Mouse (Mus musculus) midbrain, embryonic 12.5 days (tissue): Measurements from ENCODE around the gene Sirt1. TPM values are rescaled to one million over a fixed set of nuclear protein-coding genes. Genes with fewer than 3 reads are reported as not detected.

ENCODE experiments used
- ATAC-seq: fragments of 200-750 bp; cut with Nextera tagmentation; 2 replicates; pipeline ENCODE4 v1.8.0; 2017; ENCODE audit warnings: low read depth, moderate TSS enrichment, moderate library complexity; ENCODE audit not compliant: low FRiP score
- H3K27ac ChIP-seq: fragments of 300-500 bp; sonication (generic); replicated peaks from 2 replicates; pipeline ENCODE4 v1.5.1; 2016; ENCODE audit warnings: mild to moderate bottlenecking
- H3K27me3 ChIP-seq: fragments of 300-500 bp; sonication (generic); 2 replicates; pipeline ENCODE4 v1.6.1; 2016; ENCODE audit warnings: mild to moderate bottlenecking
- H3K36me3 ChIP-seq: fragments of 300-500 bp; sonication (generic); 2 replicates; pipeline ENCODE4 v1.6.1; 2016
- H3K4me1 ChIP-seq: fragments of 300-500 bp; sonication (generic); 2 replicates; pipeline ENCODE4 v1.6.1; 2016
- H3K4me2 ChIP-seq: fragments of 300-500 bp; sonication (generic); replicated peaks from 2 replicates; pipeline ENCODE4 v1.6.1; 2016; ENCODE audit warnings: mild to moderate bottlenecking, moderate library complexity
- H3K4me3 ChIP-seq: fragments of 300-500 bp; sonication (generic); 2 replicates; pipeline ENCODE4 v1.5.1; 2016; ENCODE audit warnings: mild to moderate bottlenecking
- H3K9ac ChIP-seq: fragments of 300-500 bp; sonication (generic); replicated peaks from 2 replicates; pipeline ENCODE4 v1.6.1; 2016; ENCODE audit warnings: mild to moderate bottlenecking, moderate library complexity
- H3K9me3 ChIP-seq: fragments of 300-500 bp; sonication (generic); 2 replicates; pipeline ENCODE4 v1.6.1; 2016; ENCODE audit warnings: mild to moderate bottlenecking
- WGBS: fragments of 180-500 bp; shearing (Covaris S2); methylation state at CpG from one replicate; pipeline ENCODE4 v1.1.7; 2016; 5-methylcytosine and 5-hydroxymethylcytosine counted together
- polyA plus RNA-seq: library from polyadenylated mRNA; unstranded; fragments of >200 nt; fragmentation: Nextera tagmentation; extraction: Ambion mirVana; gene quantifications from 2 replicates; pipeline ENCODE4 v1.2.1, GENCODE M21; 2016

Gene Sirt1
- polyA plus RNA-seq: 5.8 and 6.3 TPM in 2 replicates

- peak within 1 kb of the TSS; percentile 91 for H3K4me2 ChIP-seq
- H3K4me3 ChIP-seq: peak within 1 kb of the TSS; percentile 56
- H3K9me3 ChIP-seq: no peaks in the 10 kb centered on the region
- H3K27ac ChIP-seq: no peak within 1 kb of the TSS
- ATAC-seq: no peak
- no peaks in the 10 kb centered on the region for H3K36me3 ChIP-seq
- peaks cover 24% of the 10 kb centered on the region for H3K27me3 ChIP-seq
- peaks cover 7% of the 10 kb centered on the region for H3K4me1 ChIP-seq
- 7% methylated on average over 24 of the region's 24 CpGs for WGBS
- peak within 1 kb of the TSS; percentile 65 for H3K9ac ChIP-seq
These were observed at the start of gene Sirt1 for GRCm38 (mm10) chr10:63381498-63382280. Gene Sirt1, minus strand, starts transcription at chr10:63381704.

GRCm38 (mm10) chr10:63429785-63430305 is 48.3 kb upstream of the Sirt1 start, which contains the start of gene Ctnna3:
Gene Ctnna3, plus strand, starts transcription at chr10:63430098.
- WGBS: under 1% methylated on average over 55 of the region's 55 CpGs
- peak within 1 kb of the TSS; percentile 79 for H3K4me3 ChIP-seq

GRCm38 (mm10) chr10:63429380-63429779 is 47.9 kb upstream of the Sirt1 start:
- H3K4me3 ChIP-seq: peak overlapping the region; percentile 79

More at GRCm38 (mm10) chr10:63429785-63430305, 48.3 kb upstream of the Sirt1 start, which contains the start of gene Ctnna3:
- Histone ChIP-seq H3K4me1 (no peaks in the 10 kb centered on the region), H3K27me3 (no peaks in the 10 kb centered on the region), H3K27ac (peak within 1 kb of the TSS; percentile 69), H3K4me2 (peak within 1 kb of the TSS; percentile 69), H3K9ac (peak within 1 kb of the TSS; percentile 57), H3K36me3 (no peaks in the 10 kb centered on the region), H3K9me3 (no peaks in the 10 kb centered on the region)
- ATAC-seq: peak; percentile 96

GRCm38 (mm10) chr10:63429023-63429340 is 47.5 kb upstream of the Sirt1 start:
- 3% methylated on average over 11 of the region's 11 CpGs for WGBS
- H3K9ac ChIP-seq: peak overlapping the region; percentile 53
- no peaks in the 10 kb centered on the region for H3K9me3 ChIP-seq
- peak overlapping the region; percentile 69 for H3K4me2 ChIP-seq
- peak overlapping the region; percentile 79 for H3K4me3 ChIP-seq
- H3K27me3 ChIP-seq: no peaks in the 10 kb centered on the region
- no peaks in the 10 kb centered on the region for H3K4me1 ChIP-seq
- H3K27ac ChIP-seq: 0 out of 2 replicates have a peak overlapping the region, but pooled peaks have one; percentile 15
- ATAC-seq: no peak
- H3K36me3 ChIP-seq: no peaks in the 10 kb centered on the region

More at GRCm38 (mm10) chr10:63429380-63429779, 47.9 kb upstream of the Sirt1 start:
- no peaks in the 10 kb centered on the region for H3K9me3 ChIP-seq
- H3K36me3 ChIP-seq: no peaks in the 10 kb centered on the region
- H3K27me3 ChIP-seq: no peaks in the 10 kb centered on the region
- peak; percentile 90 for ATAC-seq
- no peaks in the 10 kb centered on the region for H3K4me1 ChIP-seq
- H3K4me2 ChIP-seq: peak overlapping the region; percentile 69
- under 1% methylated on average over 34 of the region's 34 CpGs for WGBS
- H3K27ac ChIP-seq: peak overlapping the region; percentile 69
- H3K9ac ChIP-seq: peak overlapping the region; percentile 57

GRCm38 (mm10) chr10:63428243-63429022 is 46.9 kb upstream of the Sirt1 start:
- Histone ChIP-seq H3K36me3 (no peaks in the 10 kb centered on the region), H3K9me3 (no peaks in the 10 kb centered on the region), H3K27ac (0 out of 2 replicates have a peak overlapping the region, but pooled peaks have one; percentile 15), H3K27me3 (no peaks in the 10 kb centered on the region), H3K4me1 (no peaks in the 10 kb centered on the region), H3K4me3 (peak overlapping the region; percentile 79), H3K9ac (peak overlapping the region; percentile 53), H3K4me2 (peak overlapping the region; percentile 69)
- no peak for ATAC-seq
- WGBS: 24% methylated on average over 19 of the region's 19 CpGs

GRCm38 (mm10) chr10:63427146-63427545 is 45.6 kb upstream of the Sirt1 start:
- H3K27me3 ChIP-seq: no peaks in the 10 kb centered on the region
- WGBS: 83% methylated on average over 8 of the region's 8 CpGs

GRCm38 (mm10) chr10:63424475-63424814 is 42.9 kb upstream of the Sirt1 start:
- H3K4me2 ChIP-seq: no peak overlapping the region
- no peak overlapping the region for H3K9ac ChIP-seq
- H3K4me3 ChIP-seq: no peak overlapping the region
- H3K27me3 ChIP-seq: no peaks in the 10 kb centered on the region
- no peaks in the 10 kb centered on the region for H3K36me3 ChIP-seq
- ATAC-seq: no peak
- no peaks in the 10 kb centered on the region for H3K9me3 ChIP-seq
- H3K27ac ChIP-seq: no peak overlapping the region
- H3K4me1 ChIP-seq: no peaks in the 10 kb centered on the region

More at GRCm38 (mm10) chr10:63427146-63427545, 45.6 kb upstream of the Sirt1 start:
- Histone ChIP-seq H3K27ac (no peak overlapping the region), H3K4me2 (no peak overlapping the region), H3K4me3 (no peak overlapping the region), H3K36me3 (no peaks in the 10 kb centered on the region), H3K4me1 (no peaks in the 10 kb centered on the region), H3K9me3 (no peaks in the 10 kb centered on the region), H3K9ac (no peak overlapping the region)
- no peak for ATAC-seq

GRCm38 (mm10) chr10:63423591-63424474 is 42.3 kb upstream of the Sirt1 start:
- H3K9ac ChIP-seq: no peak overlapping the region
- H3K4me2 ChIP-seq: no peak overlapping the region
- no peak overlapping the region for H3K4me3 ChIP-seq
- H3K27me3 ChIP-seq: no peaks in the 10 kb centered on the region
- ATAC-seq: no peak
- 88% methylated on average over 9 of the region's 9 CpGs for WGBS
- no peak overlapping the region for H3K27ac ChIP-seq
- H3K36me3 ChIP-seq: no peaks in the 10 kb centered on the region
- no peaks in the 10 kb centered on the region for H3K4me1 ChIP-seq
- H3K9me3 ChIP-seq: no peaks in the 10 kb centered on the region

GRCm38 (mm10) chr10:63422736-63422992 is 41.2 kb upstream of the Sirt1 start:
- 87% methylated on average over 5 of the region's 5 CpGs for WGBS

GRCm38 (mm10) chr10:63421739-63422735 is 40.5 kb upstream of the Sirt1 start, which contains the start of gene Gm7075:
Gene Gm7075, minus strand, starts transcription at chr10:63421789.
- no peaks in the 10 kb centered on the region for H3K9me3 ChIP-seq
- H3K4me1 ChIP-seq: no peaks in the 10 kb centered on the region
- H3K9ac ChIP-seq: no peak within 1 kb of the TSS
- ATAC-seq: no peak
- H3K4me2 ChIP-seq: no peak within 1 kb of the TSS
- H3K27ac ChIP-seq: no peak within 1 kb of the TSS
- no peaks in the 10 kb centered on the region for H3K36me3 ChIP-seq
- 87% methylated on average over 18 of the region's 18 CpGs for WGBS
- no peak within 1 kb of the TSS for H3K4me3 ChIP-seq
- no peaks in the 10 kb centered on the region for H3K27me3 ChIP-seq

More at GRCm38 (mm10) chr10:63422736-63422992, 41.2 kb upstream of the Sirt1 start:
- Histone ChIP-seq H3K4me3 (no peak overlapping the region), H3K4me2 (no peak overlapping the region), H3K27ac (no peak overlapping the region), H3K9me3 (no peaks in the 10 kb centered on the region), H3K36me3 (no peaks in the 10 kb centered on the region), H3K9ac (no peak overlapping the region), H3K4me1 (no peaks in the 10 kb centered on the region), H3K27me3 (no peaks in the 10 kb centered on the region)
- no peak for ATAC-seq
